Mouse (Mus musculus) liver, embryonic 13.5 days (tissue): Measurements from ENCODE around the gene Slc4a3. TPM values are rescaled to one million over a fixed set of nuclear protein-coding genes. Genes with fewer than 3 reads are reported as not detected.
A peak's percentile ranks its signal among the peaks of the same experiment; 100 is the strongest.

ENCODE experiments used
- ATAC-seq: fragments of 200-750 bp; cut with Nextera tagmentation; 2 replicates; pipeline ENCODE4 v1.8.0; 2017; ENCODE audit warnings: low read depth, mild to moderate bottlenecking, moderate number of reproducible peaks, moderate library complexity
- DNase-seq: peaks from one replicate; pipeline ENCODE4 v3.0.0; 2022
- H3K27ac ChIP-seq: fragments of 300-500 bp; sonication (generic); 2 replicates; pipeline ENCODE4 v1.5.1; 2015; ENCODE audit warnings: moderate library complexity, mild to moderate bottlenecking, inconsistent platforms
- H3K27me3 ChIP-seq: fragments of 300-500 bp; sonication (generic); 2 replicates; pipeline ENCODE4 v1.6.1; 2015; ENCODE audit warnings: mild to moderate bottlenecking, inconsistent platforms
- H3K36me3 ChIP-seq: fragments of 300-500 bp; sonication (generic); 2 replicates; pipeline ENCODE4 v1.6.1; 2015; ENCODE audit warnings: mild to moderate bottlenecking, inconsistent platforms
- H3K4me1 ChIP-seq: fragments of 300-500 bp; sonication (generic); replicated peaks from 2 replicates; pipeline ENCODE4 v1.6.1; 2015; ENCODE audit warnings: inconsistent platforms
- H3K4me2 ChIP-seq: fragments of 300-500 bp; sonication (generic); 2 replicates; pipeline ENCODE4 v1.6.1; 2015; ENCODE audit warnings: inconsistent platforms, mild to moderate bottlenecking, moderate library complexity
- H3K4me3 ChIP-seq: fragments of 300-500 bp; sonication (generic); replicated peaks from 2 replicates; pipeline ENCODE4 v1.5.1; 2015; ENCODE audit warnings: mild to moderate bottlenecking, inconsistent platforms
- H3K9ac ChIP-seq: fragments of 300-500 bp; sonication (generic); 2 replicates; pipeline ENCODE4 v1.6.1; 2015; ENCODE audit warnings: mild to moderate bottlenecking, inconsistent platforms
- H3K9me3 ChIP-seq: fragments of 300-500 bp; sonication (generic); replicated peaks from 2 replicates; pipeline ENCODE4 v1.6.1; 2016; ENCODE audit warnings: inconsistent platforms
- WGBS: fragments of 180-500 bp; shearing (Covaris S2); methylation state at CpG from one replicate; pipeline ENCODE4 v1.1.7; 2015; ENCODE audit not compliant: insufficient replicate concordance; 5-methylcytosine and 5-hydroxymethylcytosine counted together
- polyA plus RNA-seq: library from polyadenylated mRNA; unstranded; fragments of >200 nt; fragmentation: Nextera tagmentation; extraction: Ambion mirVana; gene quantifications from 2 replicates; pipeline ENCODE4 v1.2.1, GENCODE M21; 2015

Slc4a3 gene
- polyA plus RNA-seq, 1 experiment from 2014 or later = 1.2 TPM

DNA sequence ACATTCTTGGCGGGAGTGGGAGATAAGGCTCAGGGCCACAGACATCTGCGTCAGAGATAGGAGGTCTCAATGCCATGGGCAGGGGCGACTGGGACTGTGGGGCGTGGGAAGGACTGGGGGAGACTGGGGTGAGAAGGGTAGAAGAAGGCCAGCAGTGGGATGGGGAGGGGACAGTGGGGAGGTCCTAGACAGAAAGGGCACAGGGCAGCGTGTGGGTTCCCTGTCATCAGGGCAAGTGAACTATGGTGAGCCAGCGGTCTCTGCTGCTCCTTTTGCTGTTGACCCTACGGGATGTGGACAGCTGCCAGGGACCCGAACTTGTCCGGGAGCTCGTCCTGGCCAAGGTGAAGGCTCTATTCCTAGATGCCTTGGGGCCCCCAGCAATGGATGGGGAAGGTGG is 39.1 kb upstream of the Slc4a3 start, which contains the start of gene Inha:
Inha (plus strand) TSS at position 72 of the 400 bp plus-strand sequence.
- H3K4me2 ChIP-seq = peak within 1 kb of the TSS; percentile 66
- peak within 1 kb of the TSS; percentile 63 for H3K4me3 ChIP-seq
- H3K4me1 ChIP-seq = peaks cover 22% of the 10 kb centered on the region; the same call in 1 of the 2 replicates
- H3K9ac ChIP-seq = peak within 1 kb of the TSS; percentile 70
- DNase-seq (no peak), ATAC-seq (no peak)
- peak within 1 kb of the TSS; percentile 73 for H3K27ac ChIP-seq
- 47% methylated on average over 10 of the region's 10 CpGs for WGBS
- peaks cover 67% of the 10 kb centered on the region for H3K27me3 ChIP-seq
- peaks cover 4% of the 10 kb centered on the region; the same call in 1 of the 2 replicates for H3K36me3 ChIP-seq
- H3K9me3 ChIP-seq = no peaks in the 10 kb centered on the region

GRCm38 (mm10) chr1:75509586-75509985 is 36.5 kb upstream of the Slc4a3 start:
- no peak overlapping the region for H3K27ac ChIP-seq
- H3K36me3 ChIP-seq = no peaks in the 10 kb centered on the region
- H3K4me2 ChIP-seq = no peak overlapping the region
- H3K9ac ChIP-seq = no peak overlapping the region
- DNase-seq (no peak), ATAC-seq (no peak)
- WGBS = 52% methylated on average over 20 of the region's 20 CpGs
- H3K4me3 ChIP-seq = no peak overlapping the region
- peaks cover 53% of the 10 kb centered on the region for H3K27me3 ChIP-seq
- no peaks in the 10 kb centered on the region for H3K9me3 ChIP-seq
- peaks cover 13% of the 10 kb centered on the region; the same call in 1 of the 2 replicates for H3K4me1 ChIP-seq

GRCm38 (mm10) chr1:75510154-75510553 is 35.9 kb upstream of the Slc4a3 start:
- no peak overlapping the region for H3K27ac ChIP-seq

GRCm38 (mm10) chr1:75511437-75512210 is 34.4 kb upstream of the Slc4a3 start:
- ATAC-seq (no peak; the same call in 1 of the 2 replicates), DNase-seq (no peak)
- peaks cover 11% of the 10 kb centered on the region; the same call in 1 of the 2 replicates for H3K4me1 ChIP-seq
- H3K4me2 ChIP-seq = no peak overlapping the region
- H3K9ac ChIP-seq = no peak overlapping the region
- no peak overlapping the region for H3K4me3 ChIP-seq
- H3K9me3 ChIP-seq = no peaks in the 10 kb centered on the region
- H3K36me3 ChIP-seq = no peaks in the 10 kb centered on the region
- peaks cover 33% of the 10 kb centered on the region for H3K27me3 ChIP-seq
- H3K27ac ChIP-seq = no peak overlapping the region
- 48% methylated on average over 4 of the region's 4 CpGs for WGBS

More at GRCm38 (mm10) chr1:75510154-75510553, 35.9 kb upstream of the Slc4a3 start:
- peaks cover 13% of the 10 kb centered on the region; the same call in 1 of the 2 replicates for H3K4me1 ChIP-seq
- DNase-seq (no peak), ATAC-seq (no peak)
- H3K36me3 ChIP-seq = no peaks in the 10 kb centered on the region
- H3K27me3 ChIP-seq = peaks cover 48% of the 10 kb centered on the region
- no peak overlapping the region for H3K4me3 ChIP-seq
- no peaks in the 10 kb centered on the region for H3K9me3 ChIP-seq
- no peak overlapping the region for H3K9ac ChIP-seq
- H3K4me2 ChIP-seq = no peak overlapping the region
- WGBS = 39% methylated on average over 5 of the region's 5 CpGs

- 53% methylated on average over 3 of the region's 3 CpGs for WGBS
- no peak overlapping the region for H3K9ac ChIP-seq
- H3K4me1 ChIP-seq = peaks cover 9% of the 10 kb centered on the region; the same call in 1 of the 2 replicates
- H3K27ac ChIP-seq = no peak overlapping the region
- H3K36me3 ChIP-seq = no peaks in the 10 kb centered on the region
- no peaks in the 10 kb centered on the region for H3K9me3 ChIP-seq
- H3K27me3 ChIP-seq = peaks cover 24% of the 10 kb centered on the region
- no peak for ATAC-seq
- no peak overlapping the region for H3K4me3 ChIP-seq
- DNase-seq = no peak
- H3K4me2 ChIP-seq = no peak overlapping the region
Observed at GRCm38 (mm10) chr1:75512550-75512949, 33.5 kb upstream of the Slc4a3 start.

DNA sequence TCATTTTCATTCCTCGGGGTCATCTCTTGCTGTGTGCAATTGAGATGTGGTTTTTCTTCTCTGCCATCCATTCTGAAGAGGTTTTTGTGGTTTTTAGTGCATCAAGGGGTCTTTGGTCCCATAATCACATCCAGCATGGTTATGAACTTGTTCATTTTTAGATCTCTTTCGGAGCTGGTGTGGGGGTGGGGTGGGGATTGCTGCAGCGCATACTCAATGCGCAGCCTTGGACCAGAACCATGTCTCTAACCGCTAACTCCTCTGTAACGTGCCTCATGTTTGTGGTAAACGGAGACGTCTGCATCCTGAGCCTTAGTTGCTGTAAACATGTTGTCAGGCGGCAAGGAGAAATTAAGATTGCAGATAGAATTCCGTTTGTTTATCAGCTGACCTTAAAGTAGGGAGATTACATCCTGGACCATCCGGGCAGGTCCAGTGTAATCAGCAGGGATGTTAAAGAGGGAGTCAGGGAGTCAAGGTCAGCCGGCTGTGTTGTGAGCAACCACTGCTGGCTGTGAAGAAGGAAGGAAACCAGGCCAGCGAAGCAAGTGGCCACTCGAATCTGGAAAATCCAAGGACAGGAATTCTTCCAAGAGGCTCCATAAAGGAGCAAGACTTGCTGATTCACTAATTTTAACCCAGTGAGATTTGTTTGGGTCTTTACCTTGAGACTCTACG is 29.2 kb upstream of the Slc4a3 start:
- no peak overlapping the region for H3K9ac ChIP-seq
- no peak overlapping the region for H3K4me3 ChIP-seq
- H3K36me3 ChIP-seq = no peaks in the 10 kb centered on the region
- H3K4me2 ChIP-seq = no peak overlapping the region
- ATAC-seq (no peak), DNase-seq (no peak)
- H3K27ac ChIP-seq = no peak overlapping the region
- no peaks in the 10 kb centered on the region for H3K9me3 ChIP-seq
- 52% methylated on average over 15 of the region's 15 CpGs for WGBS
- no peaks in the 10 kb centered on the region for H3K27me3 ChIP-seq
- peaks cover 16% of the 10 kb centered on the region for H3K4me1 ChIP-seq

DNA sequence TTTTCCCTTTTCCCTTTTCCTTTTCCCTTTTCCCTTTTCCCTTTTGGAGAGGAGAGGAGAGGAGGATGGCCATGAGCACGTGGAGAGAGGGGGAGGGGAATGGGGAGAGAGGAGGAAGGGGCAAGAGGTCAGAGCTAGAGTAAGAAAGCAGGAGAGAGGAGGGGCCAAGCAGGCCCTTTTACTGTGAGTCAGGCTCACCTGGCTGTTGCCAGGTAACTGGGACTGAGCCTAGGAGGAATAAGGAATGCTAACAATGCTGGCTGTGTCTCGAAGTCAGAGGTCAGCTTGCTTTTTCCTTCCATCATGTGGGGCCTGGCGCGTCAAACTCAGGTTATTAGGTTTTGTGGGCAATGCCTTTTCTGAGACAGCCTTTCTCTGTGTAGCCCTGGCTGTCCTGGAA is 28.1 kb upstream of the Slc4a3 start:
- WGBS = 59% methylated on average over 4 of the region's 4 CpGs
- ATAC-seq = no peak
- H3K4me3 ChIP-seq = no peak overlapping the region

DNA sequence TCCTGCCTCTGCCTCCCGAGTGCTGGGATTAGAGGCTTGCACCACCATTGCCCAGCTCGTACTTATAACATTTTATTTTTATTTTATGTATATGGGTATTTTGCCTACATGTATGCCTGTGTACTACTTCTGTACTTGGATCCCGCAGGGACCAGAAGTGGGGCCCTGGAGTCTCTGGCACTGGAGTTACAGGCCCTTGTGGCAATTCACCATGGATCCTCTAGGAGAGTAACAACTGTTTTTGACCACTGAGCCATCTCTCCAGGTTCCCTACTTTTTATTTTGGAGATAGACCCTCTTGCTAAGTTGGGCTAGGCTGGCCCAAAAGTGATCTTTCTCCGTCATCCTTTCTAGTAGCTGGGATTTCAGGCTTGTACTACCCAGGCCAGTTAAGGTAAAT is 27.6 kb upstream of the Slc4a3 start:
- H3K27me3 ChIP-seq = no peaks in the 10 kb centered on the region
- no peak overlapping the region for H3K27ac ChIP-seq
- ATAC-seq = no peak
- H3K4me2 ChIP-seq = no peak overlapping the region
- DNase-seq = no peak
- 63% methylated on average over 4 of the region's 4 CpGs for WGBS
- H3K9me3 ChIP-seq = no peaks in the 10 kb centered on the region
- H3K36me3 ChIP-seq = no peaks in the 10 kb centered on the region
- H3K9ac ChIP-seq = no peak overlapping the region
- H3K4me3 ChIP-seq = no peak overlapping the region
- H3K4me1 ChIP-seq = peaks cover 25% of the 10 kb centered on the region

More for the DNA sequence above, 28.1 kb upstream of the Slc4a3 start:
- Histone ChIP-seq H3K27ac (no peak overlapping the region), H3K4me1 (peaks cover 25% of the 10 kb centered on the region), H3K36me3 (no peaks in the 10 kb centered on the region), H3K27me3 (no peaks in the 10 kb centered on the region), H3K4me2 (no peak overlapping the region), H3K9me3 (no peaks in the 10 kb centered on the region), H3K9ac (no peak overlapping the region)
- no peak for DNase-seq

DNA sequence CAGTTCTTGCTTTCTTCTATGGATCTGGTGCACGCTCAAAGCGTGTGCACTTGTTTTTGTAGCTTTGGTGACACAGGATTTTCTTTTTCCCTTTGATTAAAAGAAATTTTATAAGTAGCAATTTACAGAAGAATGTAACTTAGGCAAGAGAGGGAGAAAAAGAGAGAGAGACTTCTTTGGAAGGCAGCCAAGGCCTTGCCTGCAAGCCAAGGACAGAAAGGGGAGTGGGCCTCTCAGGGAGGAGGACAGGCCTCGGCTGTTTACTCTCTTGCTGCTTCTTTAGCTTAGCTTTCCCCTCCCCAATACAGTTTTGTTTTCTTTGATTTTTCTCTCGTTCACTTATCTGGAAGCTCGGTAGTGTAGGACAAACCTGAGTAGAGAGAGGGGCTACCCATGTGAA is 26.5 kb upstream of the Slc4a3 start:
- Histone ChIP-seq H3K4me1 (peaks cover 25% of the 10 kb centered on the region), H3K9me3 (no peaks in the 10 kb centered on the region), H3K36me3 (no peaks in the 10 kb centered on the region), H3K9ac (no peak overlapping the region), H3K4me3 (no peak overlapping the region), H3K27ac (no peak overlapping the region), H3K4me2 (no peak overlapping the region), H3K27me3 (no peaks in the 10 kb centered on the region)
- no peak for ATAC-seq
- 67% methylated on average over 5 of the region's 5 CpGs for WGBS
- DNase-seq = no peak

GRCm38 (mm10) chr1:75521321-75522031 is 24.6 kb upstream of the Slc4a3 start, which contains the start of gene Stk11ip:
TSS of gene Stk11ip (plus strand) at chr1:75521529.
- no peaks in the 10 kb centered on the region; the same call in 1 of the 2 replicates for H3K36me3 ChIP-seq
- H3K9ac ChIP-seq = peak within 1 kb of the TSS; percentile 68
- peak within 1 kb of the TSS; percentile 74 for H3K4me3 ChIP-seq
- H3K27ac ChIP-seq = peak within 1 kb of the TSS; percentile 85
- DNase-seq = peak; percentile 90
- no peaks in the 10 kb centered on the region for H3K27me3 ChIP-seq
- peak; percentile 97 for ATAC-seq
- WGBS = under 1% methylated on average over 46 of the region's 46 CpGs
- H3K9me3 ChIP-seq = no peaks in the 10 kb centered on the region
- H3K4me2 ChIP-seq = peak within 1 kb of the TSS; percentile 78
- H3K4me1 ChIP-seq = peaks cover 25% of the 10 kb centered on the region

DNA sequence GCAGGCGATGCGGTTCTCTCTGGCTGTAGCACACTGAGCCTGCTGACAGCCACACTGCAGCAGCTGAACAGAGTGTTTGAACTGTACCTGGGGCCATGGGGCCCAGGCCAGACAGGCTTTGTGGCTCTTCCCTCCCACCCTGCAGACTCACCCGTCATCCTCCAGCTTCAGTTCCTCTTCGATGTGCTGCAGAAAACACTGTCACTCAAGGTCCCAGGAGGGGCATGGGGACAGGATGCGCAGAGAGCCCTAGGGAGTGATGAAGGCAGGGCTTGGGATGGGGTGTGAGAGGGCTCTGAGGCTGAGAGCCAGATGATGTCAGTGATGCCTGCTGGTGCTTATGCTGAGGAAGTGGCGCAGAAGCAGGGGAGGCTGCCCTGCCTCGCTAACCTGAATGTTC is 21.4 kb upstream of the Slc4a3 start:
- Histone ChIP-seq H3K9ac (no peak overlapping the region), H3K9me3 (no peaks in the 10 kb centered on the region), H3K4me1 (peaks cover 21% of the 10 kb centered on the region), H3K36me3 (peaks cover 4% of the 10 kb centered on the region), H3K4me2 (no peak overlapping the region), H3K4me3 (no peak overlapping the region), H3K27me3 (no peaks in the 10 kb centered on the region), H3K27ac (no peak overlapping the region)
- WGBS = 67% methylated on average over 7 of the region's 7 CpGs
- no peak for DNase-seq
- ATAC-seq = no peak
